In the genomic region with DNA sequence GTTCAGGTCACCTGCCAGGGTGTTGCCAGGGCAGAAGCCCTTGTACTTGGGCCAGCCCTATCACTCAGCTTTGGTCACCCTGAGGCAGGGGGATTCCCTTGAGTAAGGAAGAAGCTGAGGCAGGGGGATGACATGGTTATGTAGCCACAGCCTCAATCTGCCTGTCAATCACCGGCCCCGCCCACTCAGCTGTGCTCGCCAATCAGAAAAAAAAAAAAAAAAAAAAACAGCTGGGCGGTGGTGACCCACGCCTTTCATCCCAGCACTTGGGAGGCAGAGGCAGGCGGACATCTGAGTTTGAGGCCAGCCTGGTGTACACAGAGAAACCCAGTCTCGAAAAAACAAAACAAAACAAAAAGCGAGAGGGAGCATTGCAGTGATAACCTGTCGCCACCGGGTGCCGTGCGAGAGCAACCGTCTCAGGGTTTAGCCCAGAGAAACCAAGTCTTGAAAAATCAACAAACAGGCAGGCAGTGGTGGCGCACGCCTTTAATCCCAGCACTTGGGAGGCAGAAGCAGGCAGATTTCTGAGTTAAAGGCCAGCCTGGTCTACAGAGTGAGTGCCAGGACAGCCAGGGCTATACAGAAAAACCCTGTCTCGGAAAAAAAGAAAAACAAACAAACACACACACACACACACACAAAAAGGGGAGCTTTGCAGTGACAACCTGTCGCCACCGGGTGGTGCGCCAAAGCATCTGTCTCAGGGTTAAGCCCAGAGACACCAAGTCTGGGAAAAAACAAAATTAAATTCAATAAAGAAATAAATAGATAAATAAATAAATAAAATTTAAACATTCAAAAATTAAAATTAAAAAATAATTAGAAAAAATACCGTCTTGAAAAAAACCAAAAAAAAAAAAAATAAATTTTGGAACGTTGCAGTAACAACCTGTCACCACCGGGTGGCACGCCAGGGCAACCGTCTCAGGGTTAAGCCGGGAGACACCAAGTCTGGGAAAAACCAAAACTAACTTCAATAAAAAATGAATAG, we compare ENCODE assay signal across 8 mouse cellular contexts. TPM values are rescaled to one million over a fixed set of nuclear protein-coding genes. Genes with fewer than 3 reads are reported as not detected.
DNase-seq lines count a peak whose midpoint lies in the region; ATAC-seq and TF ChIP-seq lines count a peak whose summit lies in the region.
"Not testable (repeated sequence)": the region's sequence is repeated elsewhere in the genome, so short reads cannot be mapped to it uniquely, and the experiment has no call there.

No protein-coding gene starts in this region.

- intact Hi-C loops in gastrocnemius, adult 2 months (cut with DNase I): not testable (repeated sequence)

- peak; percentile 54 for TF ChIP-seq CTCF in gastrocnemius, adult 2 months (IDR thresholded peaks at IDR 0.05)

- peak overlapping the region; percentile 93 for H3K27ac ChIP-seq in gastrocnemius, adult 2 months

- H3K4me3 ChIP-seq in gastrocnemius, adult 2 months: peak overlapping the region; percentile 89

- peak; percentile 76 for DNase-seq in NIH3T3 (ENCODE audit: low read depth)
- peak; percentile 69 to 70 for DNase-seq in cerebellum, postnatal 25 days
- peak; percentile 53 for DNase-seq in gastrocnemius, adult 2 months
- DNase-seq in left cerebral cortex, adult 18-20 months (ENCODE audit: low spot score in 2 of 2): peak; percentile 47 to 49
- peak; percentile 52 for DNase-seq in lung, postnatal 14 days
- peak; percentile 76 for DNase-seq in retina, postnatal 1 day
- peak; percentile 76 for DNase-seq in thymus, postnatal 25 days

- ATAC-seq in inflammation-experienced regulatory T-cells, adult 6 months: peak; percentile 22

RNA-seq across cellular contexts. Expression of a gene that starts 31.7 kb away (rescaled TPM):
- 10 to 100 TPM; 22.6 to 25.2 TPM for total RNA-seq in gastrocnemius, adult 2 months (2021)
- polyA plus RNA-seq in inflammation-experienced regulatory T-cells, adult 6 months (2017; shearing (Covaris generic)): 10 to 100 TPM; 23.2 to 30.0 (median 26.4) TPM
- total RNA-seq in left cerebral cortex, adult 18-20 months (2021): 10 to 100 TPM; 54.9 to 57.5 TPM

Comparison
In these comparisons a context has a peak if more than half of its experiments do, and no peak if none do; other contexts are left out.
1. Peak in every context shown above with its lines: DNase-seq, ATAC-seq, H3K4me3 ChIP-seq and H3K27ac ChIP-seq.